Mouse (Mus musculus) lung, postnatal 0 days (tissue): ENCODE measurements around the gene Clcn6. TPM values are rescaled to one million over a fixed set of nuclear protein-coding genes. Genes with fewer than 3 reads are reported as not detected.
A peak's percentile ranks its signal among the peaks of the same experiment; 100 is the strongest.

Experiments
- ATAC-seq: fragments of 200-750 bp; cut with Nextera tagmentation; 2 replicates; pipeline ENCODE4 v1.8.0; 2017; ENCODE audit warnings: moderate library complexity
- DNase-seq: peaks from one replicate; pipeline ENCODE4 v3.0.0-alpha.2; 2016; ENCODE audit warnings: low spot score
- H3K27ac ChIP-seq: fragments of 300-500 bp; sonication (generic); 2 replicates; pipeline ENCODE4 v1.5.1; 2014; ENCODE audit warnings: antibody characterized with exemption, mild to moderate bottlenecking, low read length, mixed read lengths
- H3K27me3 ChIP-seq: fragments of 300-500 bp; sonication (generic); replicated peaks from 2 replicates; pipeline ENCODE4 v1.6.1; 2014; ENCODE audit warnings: low read length, mixed read lengths; ENCODE audit not compliant: insufficient read depth
- H3K36me3 ChIP-seq: fragments of 300-500 bp; sonication (generic); 2 replicates; pipeline ENCODE4 v1.6.1; 2014; ENCODE audit warnings: low read length, mixed read lengths; ENCODE audit not compliant: insufficient read depth
- H3K4me1 ChIP-seq: fragments of 300-500 bp; sonication (generic); 2 replicates; pipeline ENCODE4 v1.6.1; 2014; ENCODE audit warnings: antibody characterized with exemption, low read depth, low read length, mixed read lengths; ENCODE audit not compliant: insufficient read depth
- H3K4me2 ChIP-seq: fragments of 300-500 bp; sonication (generic); replicated peaks from 2 replicates; pipeline ENCODE4 v1.6.1; 2014; ENCODE audit warnings: low read depth, mild to moderate bottlenecking, low read length, moderate library complexity, mixed read lengths
- H3K4me3 ChIP-seq: fragments of 300-500 bp; sonication (generic); 2 replicates; pipeline ENCODE4 v1.5.1; 2014; ENCODE audit warnings: low read depth, low read length
- H3K9ac ChIP-seq: fragments of 300-500 bp; sonication (generic); replicated peaks from 2 replicates; pipeline ENCODE4 v1.6.1; 2014; ENCODE audit warnings: low read depth, mild to moderate bottlenecking
- H3K9me3 ChIP-seq: fragments of 300-500 bp; sonication (generic); 2 replicates; pipeline ENCODE4 v1.6.1; 2016; ENCODE audit warnings: low read length, mixed read lengths
- CTCF ChIP-seq: IDR thresholded peaks from 2 replicates; pipeline ENCODE4 v1.5.1; 2016; ENCODE audit warnings: antibody characterized with exemption, mild to moderate bottlenecking
- EP300 ChIP-seq: IDR thresholded peaks from 2 replicates; pipeline ENCODE4 v1.6.1; 2016; ENCODE audit warnings: antibody characterized with exemption, mild to moderate bottlenecking, control low read depth
- WGBS: fragments of 180-500 bp; shearing (Covaris S2); extraction: QIAGEN DNeasy Blood & Tissue Kit; methylation state at CpG from one replicate; pipeline ENCODE4 v1.1.7; 2014; 5-methylcytosine and 5-hydroxymethylcytosine counted together
- polyA plus RNA-seq: library from polyadenylated mRNA; unstranded; fragments of >200 nt; fragmentation: Nextera tagmentation; extraction: Ambion mirVana; gene quantifications from 2 replicates; pipeline ENCODE4 v1.2.1, GENCODE M21; 2015

The Clcn6 gene
- polyA plus RNA-seq, 1 experiment from 2014 or later, result 4.1 TPM

DNA sequence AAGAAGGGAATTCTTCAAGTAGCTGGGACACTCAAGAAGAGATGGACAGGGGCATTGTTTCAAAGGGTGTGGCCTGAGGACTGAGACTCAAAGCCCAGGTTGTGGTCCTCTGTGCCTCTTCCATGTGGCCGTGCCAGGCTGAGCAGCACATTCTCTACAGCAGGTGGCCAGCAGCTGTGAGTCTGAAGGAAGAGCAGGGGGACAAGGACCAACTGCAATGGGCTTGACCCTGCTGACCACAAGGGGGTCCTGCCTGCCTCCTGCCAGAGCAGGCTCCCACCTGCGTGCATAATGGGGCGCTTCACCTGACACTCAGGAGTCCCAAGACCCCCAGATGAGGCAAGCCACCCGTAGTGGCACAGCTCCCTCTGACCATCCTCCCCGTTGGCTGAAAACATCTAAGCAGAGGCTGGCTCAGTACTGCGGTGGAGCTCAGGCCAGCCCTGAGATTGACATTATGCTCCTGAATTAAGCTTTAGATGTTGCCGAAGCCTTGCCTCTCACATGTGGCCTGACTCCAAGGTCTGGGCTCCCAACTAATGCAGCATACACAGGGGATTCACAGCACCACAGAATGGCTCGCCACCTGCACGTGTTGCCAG is 19.7 kb upstream of the Clcn6 start:
- H3K4me2 ChIP-seq, result no peak overlapping the region
- H3K36me3 ChIP-seq, result peaks cover 30% of the 10 kb centered on the region
- no peaks in the 10 kb centered on the region for H3K27me3 ChIP-seq
- H3K27ac ChIP-seq, result no peak overlapping the region
- peaks cover 4% of the 10 kb centered on the region; the same call in 1 of the 2 replicates for H3K4me1 ChIP-seq
- H3K9me3 ChIP-seq, result no peaks in the 10 kb centered on the region
- ATAC-seq (no peak), DNase-seq (no peak)
- no peak overlapping the region for H3K9ac ChIP-seq
- no peak overlapping the region for H3K4me3 ChIP-seq
- TF ChIP-seq CTCF, result no peak
- no peak for TF ChIP-seq EP300
- WGBS, result 87% methylated on average over 9 of the region's 9 CpGs

DNA sequence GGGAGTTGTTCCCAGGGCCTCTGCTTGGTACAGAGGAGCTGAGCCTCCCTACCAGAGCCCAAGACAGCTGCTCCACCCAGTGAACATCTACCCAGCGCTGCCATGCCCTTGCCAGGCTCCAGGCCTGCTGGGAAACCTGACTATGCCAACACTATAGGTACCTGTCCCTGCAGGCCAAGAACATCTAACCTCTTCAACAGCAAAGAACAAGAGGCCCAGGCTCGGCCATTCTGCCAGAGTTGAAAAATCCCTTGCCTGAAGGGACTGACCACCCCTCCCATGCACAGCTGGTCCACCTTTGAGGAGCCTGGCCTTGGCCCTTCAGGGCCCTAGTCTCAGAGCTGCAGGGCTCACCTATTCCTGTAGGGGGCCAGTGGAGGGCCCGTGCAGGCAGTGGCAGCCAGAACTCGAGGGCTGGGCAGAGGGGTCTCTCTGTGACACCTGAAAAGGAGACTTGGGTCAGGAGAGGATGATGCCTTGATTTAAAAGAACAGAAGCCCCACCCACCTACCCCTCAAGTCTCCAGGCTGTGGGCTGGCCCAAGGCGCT is 19.1 kb upstream of the Clcn6 start:
- no peak overlapping the region for H3K9ac ChIP-seq
- no peak overlapping the region for H3K4me2 ChIP-seq
- H3K36me3 ChIP-seq, result peaks cover 34% of the 10 kb centered on the region
- no peak overlapping the region for H3K4me3 ChIP-seq
- H3K27ac ChIP-seq, result no peak overlapping the region
- TF ChIP-seq CTCF (peak; percentile 41), EP300 (no peak)
- no peaks in the 10 kb centered on the region for H3K9me3 ChIP-seq
- peaks cover 4% of the 10 kb centered on the region; the same call in 1 of the 2 replicates for H3K4me1 ChIP-seq
- no peaks in the 10 kb centered on the region for H3K27me3 ChIP-seq
- 63% methylated on average over 5 of the region's 5 CpGs for WGBS
- DNase-seq (no peak), ATAC-seq (no peak)

DNA sequence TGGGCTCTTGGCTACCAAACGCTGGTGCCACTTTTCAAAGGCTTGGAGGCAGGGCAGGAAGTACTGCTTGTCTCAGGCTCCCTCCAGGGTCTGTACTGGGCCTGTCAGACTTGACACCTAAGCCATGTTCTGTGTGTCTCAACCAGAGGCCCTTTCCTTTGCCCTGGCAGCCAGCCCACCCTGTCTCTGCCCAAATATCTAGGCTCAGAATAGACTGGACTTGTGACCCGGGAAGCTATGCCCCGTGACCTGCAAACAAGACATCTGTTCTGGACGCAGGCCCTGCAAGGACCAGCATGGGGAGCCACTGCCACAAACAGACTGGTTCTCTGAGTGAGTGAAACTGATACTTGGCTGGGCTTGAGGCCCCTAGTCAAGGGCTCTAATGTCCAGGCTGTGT is 18.2 kb upstream of the Clcn6 start:
- no peak for DNase-seq
- peaks cover 4% of the 10 kb centered on the region; the same call in 1 of the 2 replicates for H3K4me1 ChIP-seq
- H3K9me3 ChIP-seq, result no peaks in the 10 kb centered on the region
- no peak overlapping the region for H3K4me3 ChIP-seq
- ATAC-seq, result no peak
- H3K27me3 ChIP-seq, result no peaks in the 10 kb centered on the region
- 79% methylated on average over 4 of the region's 4 CpGs for WGBS
- H3K27ac ChIP-seq, result no peak overlapping the region
- H3K9ac ChIP-seq, result no peak overlapping the region
- no peak overlapping the region for H3K4me2 ChIP-seq
- TF ChIP-seq EP300, result no peak
- no peak for TF ChIP-seq CTCF
- peaks cover 40% of the 10 kb centered on the region for H3K36me3 ChIP-seq

DNA sequence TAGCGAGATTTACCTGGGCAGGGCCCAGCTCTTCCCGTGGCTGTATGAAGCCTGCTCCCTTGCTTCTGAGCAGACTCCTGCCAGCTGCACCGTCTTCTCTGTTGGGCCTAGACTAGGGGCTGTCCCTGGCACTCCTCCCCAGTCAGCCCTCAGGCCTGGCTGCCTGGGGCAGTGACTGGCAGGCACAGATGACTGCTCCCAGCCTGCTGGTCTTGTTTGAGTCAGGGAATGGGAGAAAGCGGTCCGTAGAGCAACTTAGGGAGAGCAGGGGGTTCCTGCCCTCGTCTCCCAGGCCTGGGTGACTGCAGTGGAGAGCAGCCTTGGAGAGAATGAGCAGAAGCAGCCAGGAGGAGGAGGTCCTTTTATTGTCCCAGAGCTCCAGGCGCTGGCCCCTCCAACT is 17.6 kb upstream of the Clcn6 start:
- WGBS, result 83% methylated on average over 7 of the region's 7 CpGs
- Histone ChIP-seq H3K4me2 (no peak overlapping the region), H3K4me3 (no peak overlapping the region), H3K9ac (no peak overlapping the region), H3K9me3 (no peaks in the 10 kb centered on the region), H3K36me3 (peaks cover 40% of the 10 kb centered on the region), H3K4me1 (peaks cover 4% of the 10 kb centered on the region; the same call in 1 of the 2 replicates), H3K27me3 (no peaks in the 10 kb centered on the region), H3K27ac (no peak overlapping the region)
- ATAC-seq, result no peak
- no peak for TF ChIP-seq CTCF
- no peak for TF ChIP-seq EP300
- no peak for DNase-seq

DNA sequence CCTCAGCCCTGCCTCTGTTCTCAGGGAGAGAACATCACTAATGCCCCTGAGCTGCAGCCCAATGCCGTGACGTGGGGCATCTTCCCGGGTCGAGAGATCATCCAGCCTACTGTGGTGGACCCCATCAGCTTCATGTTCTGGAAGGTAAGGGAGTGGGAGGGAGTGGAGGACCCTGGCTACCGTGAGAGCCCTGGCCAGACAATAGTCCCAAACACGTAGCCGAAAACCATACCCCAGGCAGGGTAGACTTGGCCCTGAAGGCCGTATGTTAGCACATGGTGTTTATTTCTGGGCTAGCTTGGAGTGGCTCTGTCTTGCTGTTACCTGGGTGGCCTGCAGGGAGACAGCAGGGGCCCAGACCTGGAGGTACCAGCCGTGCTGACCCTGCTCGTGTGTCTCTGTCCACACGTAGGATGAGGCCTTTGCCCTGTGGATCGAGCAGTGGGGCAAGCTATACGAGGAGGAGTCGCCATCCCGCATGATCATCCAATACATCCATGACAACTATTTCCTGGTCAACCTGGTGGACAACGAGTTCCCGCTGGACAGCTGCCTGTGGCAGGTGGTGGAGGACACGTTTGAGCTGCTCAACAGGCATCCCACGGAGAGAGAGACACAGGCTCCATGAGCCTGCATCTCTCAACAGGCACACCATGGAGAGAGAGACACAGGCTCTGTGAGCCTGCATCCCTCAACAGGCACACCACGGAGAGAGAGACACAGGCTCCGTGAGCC is 16.5 kb upstream of the Clcn6 start:
- peaks cover 40% of the 10 kb centered on the region for H3K36me3 ChIP-seq
- no peak for ATAC-seq
- 90% methylated on average over 21 of the region's 21 CpGs for WGBS

DNA sequence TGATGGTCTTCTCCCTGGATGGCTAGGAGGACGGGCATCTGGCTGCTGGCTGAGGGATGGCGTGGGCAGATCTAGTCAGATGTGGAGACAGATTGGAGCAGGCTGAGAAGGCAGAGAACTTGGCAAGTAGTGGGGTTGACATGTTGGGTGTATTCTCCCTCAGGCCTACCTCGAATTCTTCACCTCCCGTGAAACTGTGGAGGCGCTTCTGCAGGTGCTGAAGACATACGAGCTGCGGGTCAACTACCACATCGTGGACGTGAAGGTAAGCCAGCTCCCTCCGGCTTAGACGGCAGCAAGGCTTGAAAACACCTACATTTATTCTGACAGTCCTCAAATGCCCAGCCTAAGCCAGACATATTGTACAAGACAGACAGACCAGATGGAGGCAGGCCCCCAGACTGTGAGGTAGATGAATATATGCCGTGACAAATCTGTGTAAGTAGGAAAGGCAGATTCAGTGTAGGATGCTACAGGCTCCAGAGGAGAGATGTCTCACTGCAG is 14.8 kb upstream of the Clcn6 start:
- Histone ChIP-seq H3K27ac (0 out of 2 replicates have a peak overlapping the region, but pooled peaks have one; percentile 3), H3K4me3 (no peak overlapping the region), H3K36me3 (peaks cover 40% of the 10 kb centered on the region), H3K4me1 (no peaks in the 10 kb centered on the region), H3K9ac (no peak overlapping the region), H3K27me3 (no peaks in the 10 kb centered on the region), H3K9me3 (no peaks in the 10 kb centered on the region), H3K4me2 (no peak overlapping the region)
- DNase-seq, result no peak
- 91% methylated on average over 12 of the region's 12 CpGs for WGBS
- no peak for ATAC-seq
- TF ChIP-seq EP300, result no peak
- no peak for TF ChIP-seq CTCF

More for the DNA sequence above, 16.5 kb upstream of the Clcn6 start:
- Histone ChIP-seq H3K27ac (no peak overlapping the region), H3K9me3 (no peaks in the 10 kb centered on the region), H3K9ac (no peak overlapping the region), H3K27me3 (no peaks in the 10 kb centered on the region), H3K4me3 (no peak overlapping the region), H3K4me1 (peaks cover 2% of the 10 kb centered on the region; the same call in 1 of the 2 replicates), H3K4me2 (no peak overlapping the region)
- TF ChIP-seq CTCF (no peak), EP300 (no peak)
- DNase-seq, result no peak
